Mouse (Mus musculus) myocyte (in vitro differentiated cells): ENCODE measurements around the gene Adam12.

ENCODE experiments used
- CEBPB ChIP-seq: IDR thresholded peaks from 2 replicates; pipeline ENCODE4 v1.6.1; 2011; ENCODE audit warnings: mild to moderate bottlenecking, moderate library complexity; ENCODE audit not compliant: poor library complexity, insufficient read depth, severe bottlenecking
- E2F4 ChIP-seq: IDR thresholded peaks from one replicate; pipeline ENCODE4 v1.6.1; 2011; ENCODE audit warnings: mild to moderate bottlenecking, control low read depth, moderate library complexity; ENCODE audit not compliant: insufficient read depth
- MAX ChIP-seq: IDR thresholded peaks from one replicate; pipeline ENCODE4 v1.6.1; 2011; ENCODE audit warnings: low read depth, mild to moderate bottlenecking, control low read depth
- MYOD1 ChIP-seq, 3 experiments: IDR thresholded peaks; one replicate each; pipeline ENCODE4 v1.6.1; 2011; ENCODE audit warnings: control low read depth in 2 of 3, low read depth in 2 of 3, mild to moderate bottlenecking in 2 of 3, moderate library complexity in 1 of 3; ENCODE audit not compliant: insufficient read length in 2 of 3, control insufficient read depth in 1 of 3
- MYOG ChIP-seq, 3 experiments: IDR thresholded peaks; one replicate each; pipeline ENCODE4 v1.6.1; 2011; ENCODE audit warnings: control low read depth in 2 of 3, low read depth in 2 of 3, mild to moderate bottlenecking in 2 of 3; ENCODE audit not compliant: insufficient read length in 2 of 3, control insufficient read depth in 1 of 3, insufficient read depth in 1 of 3
- POLR2A ChIP-seq: IDR thresholded peaks from one replicate; pipeline ENCODE4 v1.6.1; 2011; ENCODE audit warnings: low read depth, mild to moderate bottlenecking, control low read depth, moderate library complexity; ENCODE audit not compliant: insufficient read length
- POLR2AphosphoS2 ChIP-seq: IDR thresholded peaks from one replicate; pipeline ENCODE4 v1.6.1; 2011; ENCODE audit warnings: low read depth, control low read depth; ENCODE audit not compliant: insufficient read length
- REST ChIP-seq: IDR thresholded peaks from one replicate; pipeline ENCODE4 v1.6.1; 2011; ENCODE audit warnings: mild to moderate bottlenecking, control low read depth, moderate library complexity; ENCODE audit not compliant: insufficient read depth, insufficient read length
- SRF ChIP-seq: IDR thresholded peaks from one replicate; pipeline ENCODE4 v1.6.1; 2011; ENCODE audit warnings: low read depth; ENCODE audit not compliant: control insufficient read depth, insufficient read length
- TCF12 ChIP-seq: IDR thresholded peaks from one replicate; pipeline ENCODE4 v1.6.1; 2011; ENCODE audit warnings: mild to moderate bottlenecking, control low read depth; ENCODE audit not compliant: poor library complexity, insufficient read depth, severe bottlenecking
- USF1 ChIP-seq: IDR thresholded peaks from one replicate; pipeline ENCODE4 v1.6.1; 2011; ENCODE audit warnings: low read depth, mild to moderate bottlenecking, control low read depth, moderate library complexity

- no peak for TF ChIP-seq POLR2A
- TF ChIP-seq MAX: no peak
- TF ChIP-seq POLR2AphosphoS2: no peak
- TF ChIP-seq TCF12: no peak
- TF ChIP-seq REST: no peak
- TF ChIP-seq E2F4: no peak
- no peak for TF ChIP-seq MYOG (IDR thresholded peaks at IDR 0.05; ENCODE audit: control insufficient read depth in 1 of 3, insufficient read depth in 1 of 3, insufficient read length in 2 of 3, low read depth in 2 of 3)
- no peak for TF ChIP-seq USF1
- no peak for TF ChIP-seq SRF
- TF ChIP-seq CEBPB: no peak
- TF ChIP-seq MYOD1 (IDR thresholded peaks at IDR 0.05; ENCODE audit: control insufficient read depth in 1 of 3, insufficient read length in 2 of 3, low read depth in 2 of 3): no peak
Observed at GRCm38 (mm10) chr7:133847175-133847574, 384.8 kb downstream of the Adam12 start.
